Mouse (Mus musculus) splenic B cell, adult 2 months (primary cell): ENCODE measurements around the gene Fam171a2.

Source experiments
- DNase-seq: peaks from one replicate; pipeline ENCODE4 v3.0.0-alpha.2; 2011; ENCODE audit warnings: low read depth, low spot score
- H3K27me3 ChIP-seq: 2 replicates; pipeline ENCODE4 v1.6.1; 2012; ENCODE audit warnings: mild to moderate bottlenecking, low read length, moderate library complexity, mixed read lengths; ENCODE audit not compliant: control insufficient read depth, poor library complexity, insufficient read depth, severe bottlenecking
- H3K36me3 ChIP-seq: 2 replicates; pipeline ENCODE4 v1.6.1; 2012; ENCODE audit warnings: mild to moderate bottlenecking, low read length, moderate library complexity, mixed read lengths; ENCODE audit not compliant: control insufficient read depth, poor library complexity, insufficient read depth, severe bottlenecking

Gene Fam171a2

GRCm38 (mm10) chr11:102445264-102445890 is 2.1 kb downstream of the Fam171a2 start:
- no peak for DNase-seq

GRCm38 (mm10) chr11:102444781-102445180 is 2.7 kb downstream of the Fam171a2 start:
- no peaks in the 10 kb centered on the region for H3K36me3 ChIP-seq
- DNase-seq: no peak
- H3K27me3 ChIP-seq: no peaks in the 10 kb centered on the region; the same call in 1 of the 2 replicates

More at GRCm38 (mm10) chr11:102445264-102445890, 2.1 kb downstream of the Fam171a2 start:
- no peaks in the 10 kb centered on the region; the same call in 1 of the 2 replicates for H3K27me3 ChIP-seq
- H3K36me3 ChIP-seq: no peaks in the 10 kb centered on the region

- H3K27me3 ChIP-seq: no peaks in the 10 kb centered on the region; the same call in 1 of the 2 replicates
- no peak for DNase-seq
- no peaks in the 10 kb centered on the region for H3K36me3 ChIP-seq
These were observed 3.2 kb downstream of the Fam171a2 start for GRCm38 (mm10) chr11:102444321-102444720.

GRCm38 (mm10) chr11:102443740-102444139 is 3.7 kb downstream of the Fam171a2 start:
- H3K36me3 ChIP-seq: no peaks in the 10 kb centered on the region
- DNase-seq: no peak
- no peaks in the 10 kb centered on the region; the same call in 1 of the 2 replicates for H3K27me3 ChIP-seq

DNA sequence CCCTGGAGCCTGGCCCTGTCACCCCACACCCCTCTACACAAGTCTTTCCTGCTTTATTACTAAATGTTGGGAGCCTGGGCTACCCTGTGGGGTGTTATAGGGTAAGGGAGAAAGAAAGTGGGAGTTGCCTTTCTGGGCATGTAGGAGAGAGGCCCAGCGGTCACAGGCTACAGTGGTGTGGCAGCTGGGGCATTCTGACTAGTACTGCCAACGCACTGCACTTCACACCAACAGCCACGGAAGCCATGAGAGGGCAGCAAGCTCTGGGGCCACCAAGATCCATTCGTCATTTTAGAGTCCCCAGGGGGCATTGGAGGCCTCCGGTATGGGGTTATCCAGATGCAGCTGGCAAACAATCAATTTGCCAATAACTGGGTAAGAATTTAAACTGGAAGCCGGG is 5.4 kb downstream of the Fam171a2 start:
- no peaks in the 10 kb centered on the region for H3K36me3 ChIP-seq
- DNase-seq: no peak
- H3K27me3 ChIP-seq: no peaks in the 10 kb centered on the region; the same call in 1 of the 2 replicates

GRCm38 (mm10) chr11:102441434-102441833 is 6.0 kb downstream of the Fam171a2 start:
- no peak for DNase-seq
- Histone ChIP-seq H3K27me3 (no peaks in the 10 kb centered on the region; the same call in 1 of the 2 replicates), H3K36me3 (no peaks in the 10 kb centered on the region; the same call in 1 of the 2 replicates)

DNA sequence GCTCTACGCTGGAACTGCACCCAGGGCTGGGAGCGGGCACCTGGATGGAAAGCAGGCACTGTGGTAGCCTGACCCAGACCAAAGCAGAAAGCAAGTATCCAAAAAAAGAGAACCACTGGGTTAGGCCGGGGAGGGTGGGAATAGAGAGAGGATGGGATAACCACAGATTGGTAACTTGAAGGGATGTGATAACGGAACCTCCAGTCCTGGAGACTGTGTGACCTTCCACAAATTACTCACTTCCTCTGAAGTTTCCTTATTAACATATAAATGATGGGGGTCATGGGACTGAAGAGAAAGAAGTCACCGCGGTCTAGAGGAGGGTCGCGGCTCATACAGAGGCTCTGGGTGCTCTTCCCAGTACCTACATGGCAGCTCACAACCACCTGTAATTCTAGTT is 7.2 kb downstream of the Fam171a2 start:
- Histone ChIP-seq H3K27me3 (no peaks in the 10 kb centered on the region; the same call in 1 of the 2 replicates), H3K36me3 (peaks cover 4% of the 10 kb centered on the region)
- no peak for DNase-seq

DNA sequence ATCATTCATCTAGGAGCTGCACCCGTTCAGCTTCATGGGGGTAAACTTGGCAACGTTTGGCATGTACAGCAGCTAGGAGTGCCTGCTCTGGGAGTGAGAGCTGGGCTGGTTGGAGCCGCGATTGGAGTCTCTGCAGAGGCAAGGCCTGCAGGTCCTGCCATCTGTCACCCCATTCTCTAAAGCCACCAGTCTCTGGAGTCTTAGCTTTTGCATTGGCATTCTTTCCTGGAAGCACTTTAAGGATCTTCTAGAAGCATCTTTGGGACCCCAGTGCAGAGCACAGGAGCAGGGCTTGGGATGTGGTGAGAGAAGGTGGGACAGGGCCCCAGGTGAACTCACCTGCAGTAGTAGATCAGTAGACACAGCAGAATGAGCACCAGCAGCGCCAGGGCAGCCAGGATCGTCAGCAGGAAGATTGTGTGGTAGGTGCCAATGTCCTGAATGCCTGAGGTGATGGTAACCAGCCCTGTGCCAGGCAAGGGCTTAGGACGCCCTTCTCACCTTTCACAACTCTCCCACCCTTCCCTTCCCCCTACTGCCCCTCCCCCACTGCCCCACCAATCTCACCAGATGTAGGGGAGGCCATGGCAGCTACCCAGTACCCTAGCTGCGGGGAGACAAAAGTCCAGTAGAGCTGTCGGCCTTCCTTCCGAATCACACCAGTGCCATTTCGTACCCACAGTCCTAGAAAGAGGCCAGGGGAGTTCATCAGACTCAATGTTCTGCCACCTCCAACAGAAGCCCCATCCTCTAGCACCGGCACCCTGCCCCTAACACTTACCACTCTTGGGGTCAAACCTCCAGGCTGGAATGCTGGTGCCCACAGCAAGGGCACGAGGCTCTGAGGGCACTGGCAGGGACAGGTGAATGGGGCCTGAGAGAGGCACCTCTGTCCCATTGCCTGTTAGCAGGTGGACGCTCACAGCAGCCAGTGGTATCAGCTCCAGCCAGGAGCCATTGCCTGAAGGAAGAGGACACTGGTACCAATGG is 8.1 kb downstream of the Fam171a2 start:
- no peak for DNase-seq
- peaks cover 4% of the 10 kb centered on the region for H3K36me3 ChIP-seq

DNA sequence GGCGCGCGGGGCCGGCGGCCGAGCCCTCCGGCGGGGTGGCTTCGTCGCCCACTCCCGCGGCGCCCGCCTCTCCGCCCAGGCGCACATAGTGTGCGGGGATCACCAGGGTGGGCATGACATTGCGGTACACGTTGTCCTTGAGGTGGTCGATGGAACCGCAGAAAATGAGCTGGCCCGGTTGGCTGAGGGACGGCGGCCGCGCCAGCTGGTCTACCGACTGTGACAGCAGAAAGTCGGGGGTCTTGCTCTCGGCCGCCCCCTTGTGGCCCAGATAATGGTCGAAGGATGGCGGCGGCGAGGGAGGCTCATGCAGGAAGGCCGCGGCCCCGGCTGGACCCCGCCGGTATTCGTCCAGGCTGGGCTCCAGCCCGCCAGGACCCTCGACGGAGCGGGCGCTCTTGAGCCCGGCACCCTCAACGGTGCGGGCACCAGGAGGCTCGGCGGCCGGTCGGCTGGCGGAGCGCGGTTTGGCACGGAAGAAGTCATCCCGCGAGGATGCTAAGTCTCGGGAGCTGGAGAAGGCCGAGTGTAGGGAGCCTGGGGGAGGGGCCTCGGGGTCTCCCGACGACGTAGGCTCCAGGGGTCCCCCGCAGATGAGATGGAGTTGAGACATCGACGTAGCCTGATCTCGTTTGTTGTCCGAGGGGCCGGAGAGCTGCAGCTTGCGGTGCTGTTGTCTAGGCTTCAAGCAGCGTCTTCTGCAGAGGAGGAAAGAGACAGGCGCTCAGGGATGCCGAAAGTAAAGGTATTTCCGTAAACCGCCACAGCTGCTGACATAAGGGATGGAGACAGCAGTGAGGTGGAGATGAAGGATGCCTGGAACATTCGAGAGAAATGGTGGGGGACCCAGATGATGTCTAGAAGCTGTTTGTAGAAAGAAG is 9.0 kb downstream of the Fam171a2 start:
- peak; percentile 82 for DNase-seq
- peaks cover 4% of the 10 kb centered on the region for H3K36me3 ChIP-seq
- H3K27me3 ChIP-seq: no peaks in the 10 kb centered on the region

More for the DNA sequence above, 8.1 kb downstream of the Fam171a2 start:
- no peaks in the 10 kb centered on the region for H3K27me3 ChIP-seq

- DNase-seq: peak; percentile 53
- H3K27me3 ChIP-seq: no peaks in the 10 kb centered on the region
- H3K36me3 ChIP-seq: peaks cover 4% of the 10 kb centered on the region
These were observed 10.1 kb downstream of the Fam171a2 start for GRCm38 (mm10) chr11:102437120-102438061.

DNA sequence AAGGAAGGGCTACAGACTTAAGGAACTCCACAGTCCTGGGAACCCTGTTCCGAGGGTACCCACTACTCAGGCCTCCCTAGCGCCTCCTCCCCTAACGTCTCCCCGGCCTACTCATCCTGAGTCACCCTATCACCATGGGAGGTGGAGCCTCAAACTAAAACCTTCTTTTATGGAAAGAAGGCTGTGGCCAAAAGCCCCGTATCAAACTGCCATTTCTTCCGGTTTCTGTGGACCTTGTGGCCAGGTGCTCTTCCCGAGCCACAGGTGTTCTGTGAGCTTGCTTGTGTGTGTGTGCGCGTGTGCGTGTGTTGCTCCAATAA is 11.1 kb downstream of the Fam171a2 start:
- peaks cover 4% of the 10 kb centered on the region for H3K36me3 ChIP-seq
- DNase-seq: no peak
- H3K27me3 ChIP-seq: no peaks in the 10 kb centered on the region

DNA sequence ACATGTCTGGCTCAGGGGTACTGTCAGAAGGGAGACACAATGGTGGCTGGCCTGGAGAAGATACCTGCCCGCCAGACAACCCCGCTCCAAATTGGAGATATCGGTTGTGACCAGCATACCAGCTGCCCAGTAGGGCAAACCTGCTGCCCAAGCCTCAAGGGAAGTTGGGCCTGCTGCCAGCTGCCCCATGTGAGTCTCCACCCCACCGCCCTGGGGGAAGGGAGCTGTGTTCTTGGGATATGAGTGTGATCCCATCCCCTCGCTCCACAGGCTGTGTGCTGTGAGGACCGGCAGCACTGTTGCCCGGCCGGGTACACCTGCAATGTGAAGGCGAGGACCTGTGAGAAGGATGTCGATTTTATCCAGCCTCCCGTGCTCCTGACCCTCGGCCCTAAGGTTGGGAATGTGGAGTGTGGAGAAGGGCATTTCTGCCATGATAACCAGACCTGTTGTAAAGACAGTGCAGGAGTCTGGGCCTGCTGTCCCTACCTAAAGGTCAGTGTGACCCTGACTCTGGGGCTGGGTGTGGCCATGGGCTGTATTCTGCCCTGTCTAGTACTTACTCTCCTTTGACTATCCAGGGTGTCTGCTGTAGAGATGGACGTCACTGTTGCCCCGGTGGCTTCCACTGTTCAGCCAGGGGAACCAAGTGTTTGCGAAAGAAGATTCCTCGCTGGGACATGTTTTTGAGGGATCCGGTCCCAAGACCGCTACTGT is 11.6 kb downstream of the Fam171a2 start:
- DNase-seq: no peak
- Histone ChIP-seq H3K36me3 (peaks cover 4% of the 10 kb centered on the region), H3K27me3 (no peaks in the 10 kb centered on the region)
